Mouse (Mus musculus): Measurements from ENCODE around the gene Hoxa6.

GRCm38 (mm10) chr6:52189172-52189591 is 19.3 kb downstream of the Hoxa6 start:
- TF ChIP-seq POLR2A (IDR thresholded peaks at IDR 0.05; ENCODE audit: insufficient read depth, low read length) (no peak), CTCF (IDR thresholded peaks at IDR 0.05; ENCODE audit: low read depth, low read length) (no peak), EP300 (IDR thresholded peaks at IDR 0.05; ENCODE audit: insufficient read depth, low read depth, low read length) (no peak)

Data from ES-Bruce4 (cell line).